Mouse (Mus musculus) thymus, postnatal 14 days (tissue): Measurements from ENCODE around the gene Gm5039.
"Not testable (repeated sequence)": the region's sequence is repeated elsewhere in the genome, so short reads cannot be mapped to it uniquely, and the experiment has no call there.

ENCODE experiments used
- DNase-seq: peaks from one replicate; pipeline ENCODE4 v3.0.0; 2021

The Gm5039 gene

DNA sequence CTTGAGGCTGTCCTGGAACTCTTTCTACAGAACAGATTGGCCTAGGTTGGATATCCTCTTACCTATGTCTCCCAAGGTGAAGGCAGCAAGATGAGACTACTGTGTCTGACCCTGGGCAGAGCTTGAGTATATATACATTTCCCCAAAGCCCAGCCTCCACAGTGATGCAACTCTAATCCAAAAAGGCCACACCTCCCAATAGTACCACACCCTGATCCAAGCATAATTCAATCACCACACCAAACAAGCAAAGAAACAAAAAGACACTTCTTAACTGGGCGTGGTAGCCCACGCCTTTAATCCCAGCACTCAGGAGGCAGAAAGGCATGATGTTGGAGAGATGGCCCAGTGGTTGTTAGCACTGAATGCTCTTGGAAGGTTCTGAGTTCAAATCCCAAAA lies at the start of gene Gm5039:
Gene Gm5039 (minus strand): TSS at position 101 of the 400 bp plus-strand sequence.
- not testable (repeated sequence) for DNase-seq

DNA sequence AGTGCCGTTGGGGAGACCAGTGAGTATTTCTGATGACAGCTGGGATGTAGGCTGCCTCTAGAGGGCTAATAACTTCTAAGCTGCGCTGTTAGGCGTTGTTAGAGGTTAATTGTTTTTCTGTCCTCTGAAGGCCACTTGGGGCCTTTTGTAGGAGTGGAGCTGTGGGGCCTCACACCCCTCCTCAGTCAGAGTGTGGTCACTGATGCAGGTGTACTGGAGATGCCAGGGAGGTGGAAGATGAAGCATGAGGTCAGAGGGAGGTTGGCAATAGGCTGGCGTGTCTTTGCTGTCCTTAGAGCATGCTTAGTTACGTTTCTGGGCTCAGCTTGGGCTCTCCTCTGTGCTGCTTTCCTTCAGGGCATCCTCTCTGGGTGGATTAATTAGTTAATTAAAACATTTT lies 48.2 kb upstream of the Gm5039 start:
- DNase-seq, result no peak

DNA sequence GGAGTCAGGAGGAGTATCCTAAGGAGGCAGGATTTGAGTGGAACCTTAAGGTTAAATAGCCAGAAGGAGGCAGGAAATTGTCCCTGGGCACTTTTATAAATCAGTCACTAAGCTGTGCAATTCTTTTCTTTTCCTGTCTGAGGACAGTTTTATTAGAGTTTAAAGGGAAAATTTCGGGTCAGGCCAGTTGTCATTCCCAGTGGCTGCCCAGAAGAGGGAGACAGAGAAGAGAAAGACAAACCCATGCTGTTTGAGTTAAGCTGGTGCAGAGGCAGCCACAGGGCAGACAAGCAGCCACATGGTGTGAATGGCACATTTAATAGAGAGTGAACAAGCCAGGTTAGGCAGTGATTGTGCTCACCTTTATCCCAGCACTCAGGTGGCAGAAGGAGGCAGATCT lies 46.5 kb upstream of the Gm5039 start:
- not testable (repeated sequence) for DNase-seq

DNA sequence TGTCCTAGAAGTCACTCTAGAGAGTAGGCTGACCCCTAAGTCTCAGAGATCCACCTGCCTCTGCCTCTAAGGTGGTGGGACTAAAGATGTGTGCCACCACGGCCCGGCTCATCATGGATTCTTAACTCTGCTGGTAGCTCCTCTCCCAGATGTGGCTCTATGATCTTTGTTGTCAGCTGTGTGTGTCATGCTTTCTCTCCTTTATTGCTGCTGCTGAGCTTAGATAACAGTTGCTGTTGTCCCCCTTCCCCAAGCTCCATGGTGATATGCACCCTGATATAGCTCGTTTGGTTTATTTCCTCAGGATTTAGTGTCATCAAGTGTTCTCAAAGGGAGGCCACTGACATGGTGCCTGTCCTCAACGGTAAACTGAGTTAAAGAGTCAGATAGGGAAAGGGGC lies 45.9 kb upstream of the Gm5039 start:
- DNase-seq, result not testable (repeated sequence)

DNA sequence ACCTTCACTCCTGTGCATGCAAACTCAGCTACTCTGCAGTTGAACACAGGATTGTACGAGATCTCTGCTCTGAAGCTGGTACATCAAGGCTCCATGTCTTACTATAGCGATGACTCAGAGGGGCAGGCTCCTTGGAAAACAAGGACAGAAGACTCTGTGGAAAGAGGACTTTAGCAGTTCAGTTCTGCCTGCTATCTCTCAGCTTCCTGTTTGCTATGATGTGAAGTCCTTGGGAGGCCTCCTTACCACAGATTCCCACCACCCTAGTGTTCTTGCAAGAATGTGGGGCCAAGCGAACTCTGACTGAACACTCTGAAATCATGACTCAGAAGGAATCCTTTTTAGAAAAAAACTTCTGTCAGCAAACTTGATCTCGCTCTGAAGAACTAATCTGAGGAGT lies 44.8 kb upstream of the Gm5039 start:
- DNase-seq, result no peak

DNA sequence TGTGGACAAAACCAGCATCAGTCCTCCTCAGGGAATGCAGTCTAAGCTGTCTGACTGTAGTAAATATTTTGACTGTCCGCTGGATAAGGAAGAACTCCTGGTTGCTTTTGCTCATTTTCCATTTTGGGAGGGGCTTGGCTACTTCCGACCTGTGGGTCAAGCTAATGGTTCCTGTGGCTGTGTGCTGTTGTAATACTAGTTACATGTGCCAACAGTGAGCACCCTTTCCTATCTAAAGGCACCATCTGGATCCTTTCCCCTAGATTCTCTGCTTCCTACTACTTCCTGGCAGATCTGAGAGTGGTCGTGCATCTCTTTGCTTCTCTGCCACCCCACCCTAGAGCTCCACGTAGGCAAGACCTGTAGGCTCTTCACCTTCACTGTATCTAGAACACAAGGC lies 43.8 kb upstream of the Gm5039 start:
- DNase-seq, result no peak

DNA sequence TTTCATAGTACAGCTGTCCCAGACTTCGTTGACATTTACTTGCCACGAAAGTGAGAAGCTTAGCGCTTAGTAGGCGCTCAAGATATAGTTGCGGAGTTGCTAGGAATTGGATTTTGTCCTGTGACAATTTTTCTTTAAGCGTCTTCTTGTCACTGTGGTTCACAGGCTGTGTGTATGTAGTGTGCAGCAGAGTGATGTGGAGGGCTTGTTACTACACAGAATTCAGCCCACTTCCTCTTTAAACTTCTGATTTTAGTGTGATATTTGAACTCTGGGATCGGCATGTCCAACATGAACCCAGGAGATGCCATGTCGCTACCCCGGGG lies 37.3 kb upstream of the Gm5039 start:
- no peak for DNase-seq

DNA sequence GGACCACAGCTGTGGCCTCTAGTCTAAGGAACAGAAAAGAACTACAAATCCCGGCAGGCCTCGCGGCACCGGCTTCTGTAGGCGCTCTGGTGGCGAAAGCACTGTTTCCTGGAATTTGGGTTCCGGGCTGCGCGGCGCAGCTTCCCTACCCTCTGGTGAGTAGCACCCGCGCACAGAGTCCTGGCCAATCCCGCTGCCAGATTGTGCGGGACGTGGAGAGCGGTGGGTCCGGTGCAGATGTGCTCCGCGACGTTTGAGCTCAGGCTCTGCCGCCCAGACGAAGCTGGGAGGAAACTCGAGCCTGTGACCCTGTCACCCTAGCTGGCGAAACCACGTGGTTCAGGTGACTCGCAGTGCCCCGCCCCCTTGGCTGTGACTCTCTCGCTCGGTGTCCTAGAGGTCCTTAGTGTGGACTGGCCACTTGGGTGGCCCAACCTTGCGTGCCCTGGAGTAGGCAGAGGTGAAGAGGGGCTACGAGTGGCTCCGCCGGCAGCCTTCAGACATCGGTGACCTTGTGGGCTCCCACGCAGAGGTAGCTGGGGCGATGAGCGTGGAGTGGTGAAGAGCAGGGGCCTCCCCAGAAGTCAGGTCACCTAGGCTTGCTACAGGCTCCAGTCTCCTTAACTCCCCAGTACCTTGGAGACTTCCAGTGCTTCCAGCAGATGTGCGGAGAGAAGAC lies 36.8 kb upstream of the Gm5039 start, which contains the start of gene Adck1:
Gene Adck1 (plus strand): TSS at position 114 of the 679 bp plus-strand sequence.
- peak; percentile 91 for DNase-seq

DNA sequence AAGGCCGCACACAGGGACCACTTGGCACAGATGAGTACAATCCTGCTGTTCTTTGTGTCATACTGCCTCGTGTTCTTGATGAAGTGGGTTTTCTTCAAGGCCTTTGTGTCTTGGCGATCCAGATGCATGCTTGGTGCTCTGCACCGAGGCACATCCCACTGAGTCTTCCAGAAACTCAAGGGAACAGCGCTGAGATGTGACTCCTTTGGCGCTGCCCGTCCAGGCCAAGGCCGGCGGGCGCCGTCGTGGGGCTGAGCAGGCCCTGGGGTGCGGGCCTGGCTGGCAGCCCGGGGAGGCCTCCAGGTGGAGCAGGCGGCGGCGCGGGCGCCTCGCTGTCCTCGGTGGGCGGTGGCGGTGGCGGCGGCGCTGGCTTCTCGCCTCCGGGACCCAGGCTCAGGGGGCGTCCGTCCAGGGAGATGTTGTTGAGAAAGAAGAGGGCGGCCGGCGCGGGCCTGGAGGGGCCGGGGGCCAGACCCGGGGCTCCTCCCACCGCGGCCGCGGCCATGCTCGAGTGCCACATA lies 30.4 kb upstream of the Gm5039 start:
- DNase-seq, result no peak

DNA sequence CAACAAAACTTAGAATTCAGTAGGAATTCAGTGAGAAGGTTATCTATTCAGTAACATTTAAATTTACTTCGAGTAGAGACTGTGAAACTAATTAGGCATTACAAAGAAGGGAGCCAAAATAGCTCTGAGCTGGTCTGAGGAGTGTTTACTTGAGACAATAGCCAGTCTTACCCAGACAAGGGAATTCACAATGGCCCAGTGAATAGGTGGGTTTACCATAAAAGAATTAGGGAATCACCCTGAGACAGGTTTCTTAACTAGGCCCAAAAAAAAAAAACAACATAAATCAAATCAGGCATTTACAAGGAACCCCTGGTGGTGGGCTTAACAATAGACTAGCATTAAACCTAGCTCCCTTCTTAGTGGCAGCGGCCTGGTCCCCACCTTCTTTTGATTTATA lies 17.5 kb upstream of the Gm5039 start:
- not testable (repeated sequence) for DNase-seq

DNA sequence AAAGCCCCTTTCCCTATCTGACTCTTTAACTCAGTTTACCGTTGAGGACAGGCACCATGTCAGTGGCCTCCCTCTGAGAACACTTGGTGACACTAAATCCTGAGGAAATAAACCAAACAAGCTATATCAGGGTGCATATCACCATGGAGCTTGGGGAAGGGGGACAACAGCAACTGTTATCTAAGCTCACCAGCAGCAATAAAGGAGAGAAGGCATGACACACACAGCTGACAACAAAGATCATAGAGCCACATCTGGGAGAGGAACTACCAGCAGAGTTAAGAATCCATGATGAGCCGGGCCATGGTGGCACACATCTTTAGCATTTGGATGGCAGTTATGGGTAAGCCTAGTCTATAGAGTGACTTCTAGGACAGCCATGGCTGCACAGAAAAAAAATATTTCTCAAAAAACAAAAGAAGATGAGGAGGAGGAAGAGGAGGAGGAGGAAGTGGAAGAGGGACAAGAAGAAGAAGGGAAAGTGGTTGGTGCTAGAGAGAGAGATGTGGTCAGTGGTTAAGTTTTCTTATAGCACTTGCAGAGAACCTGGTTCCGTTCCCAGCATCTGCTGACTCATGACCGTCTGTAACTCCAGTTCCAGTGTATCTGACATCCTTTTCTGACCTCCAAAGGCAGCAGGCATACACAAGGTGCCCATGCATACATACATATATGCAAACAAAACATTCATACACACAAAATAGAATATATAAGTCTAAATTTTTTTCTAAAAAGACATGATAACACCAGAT lies 13.0 kb upstream of the Gm5039 start:
- DNase-seq, result not testable (repeated sequence)

DNA sequence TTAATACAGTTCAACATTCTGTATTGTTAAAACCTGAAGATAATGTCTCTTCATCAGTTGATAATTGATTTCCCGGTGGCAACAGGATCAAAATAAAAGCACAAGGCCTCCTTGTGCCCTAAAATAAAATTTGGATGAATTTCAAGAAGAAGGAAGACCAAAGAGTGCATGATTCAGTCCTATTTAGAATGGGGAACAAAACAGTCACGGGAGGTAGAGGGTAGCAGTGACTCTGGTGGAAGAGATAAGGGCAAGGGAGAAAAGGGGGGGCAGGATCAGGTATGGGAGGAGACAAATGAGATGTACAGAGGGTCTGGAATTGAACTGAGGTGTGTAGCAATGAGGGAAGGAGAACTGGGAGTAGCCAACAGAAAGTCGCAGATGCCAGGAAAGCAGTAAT lies 9.3 kb downstream of the Gm5039 start:
- no peak for DNase-seq

DNA sequence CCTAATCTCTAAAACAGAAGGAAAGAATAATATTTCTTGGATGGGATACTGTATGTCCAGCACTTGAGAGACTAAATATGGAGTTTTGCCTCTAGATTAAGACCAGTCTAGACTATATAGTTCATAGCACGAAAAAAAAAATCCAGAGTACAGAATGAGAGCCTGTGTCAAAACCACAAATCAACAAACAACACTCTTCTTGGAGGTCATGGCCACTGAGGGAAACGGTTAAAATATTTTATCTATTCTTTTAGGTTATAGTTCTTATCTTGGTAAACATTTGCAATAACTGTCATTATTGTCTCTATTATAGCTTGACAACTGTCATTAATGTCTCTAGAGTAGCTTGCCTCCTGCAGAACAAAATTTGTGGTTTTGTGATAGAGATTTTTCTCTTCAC lies 26.7 kb downstream of the Gm5039 start:
- not testable (repeated sequence) for DNase-seq

DNA sequence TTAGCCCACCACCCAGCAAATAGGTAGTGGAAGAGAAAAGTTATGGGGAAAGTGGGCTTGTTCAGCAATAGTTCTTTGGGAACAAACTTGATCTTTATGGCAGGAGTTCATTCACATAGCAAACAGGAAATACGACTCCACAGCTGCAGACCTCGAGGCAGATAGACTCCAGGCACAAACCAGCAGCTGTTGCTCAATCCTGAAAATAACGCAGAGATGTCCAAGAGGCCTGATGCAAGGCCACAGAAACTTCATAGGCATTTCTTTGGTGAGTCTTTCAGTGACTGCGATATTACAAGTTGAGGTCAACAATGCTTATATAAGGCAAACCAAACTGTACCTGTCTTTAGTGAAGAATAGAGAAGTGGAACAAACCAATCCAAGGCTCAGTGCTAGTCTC lies 30.7 kb downstream of the Gm5039 start:
- DNase-seq, result not testable (repeated sequence)

DNA sequence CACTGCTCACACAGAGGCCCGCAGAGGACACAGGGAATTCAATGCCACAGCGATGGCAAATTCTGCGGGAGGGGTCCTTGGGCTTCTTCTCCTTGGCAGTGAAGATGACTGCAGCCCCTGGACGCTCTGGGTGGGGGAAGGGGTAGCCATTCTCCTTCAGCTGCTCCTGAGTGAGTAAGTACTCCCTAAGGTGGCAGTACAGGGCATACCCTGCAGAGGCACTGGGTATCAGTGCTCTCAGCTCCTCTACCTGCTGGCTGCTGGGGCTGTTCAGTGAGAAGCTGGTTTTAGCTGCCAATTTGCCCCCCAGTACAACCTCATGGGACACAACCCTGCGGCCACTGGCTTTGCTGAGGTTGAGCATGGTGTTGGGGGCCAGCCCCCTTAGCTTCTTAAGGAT lies 38.6 kb downstream of the Gm5039 start:
- DNase-seq, result not testable (repeated sequence)

DNA sequence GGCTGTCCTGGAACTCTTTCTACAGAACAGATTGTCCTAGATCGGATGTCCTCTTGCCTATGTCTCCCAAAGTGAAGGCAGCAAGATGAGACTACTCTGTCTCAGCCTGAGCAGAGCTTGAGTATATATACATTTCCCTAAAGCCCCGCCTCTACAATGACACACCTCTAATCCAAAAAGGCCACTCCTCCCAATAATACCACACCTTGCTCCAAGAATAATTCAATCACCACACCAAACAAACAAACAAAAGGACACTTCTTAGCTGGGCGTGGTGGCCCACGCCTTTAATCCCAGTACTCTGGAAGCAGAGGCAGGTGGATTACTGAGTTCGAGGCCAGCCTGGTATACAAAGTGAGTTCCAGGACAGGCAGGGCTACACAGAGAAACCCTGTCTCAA lies 49.4 kb downstream of the Gm5039 start, which contains the start of gene Gm5662:
Gene Gm5662 (minus strand): TSS at position 101 of the 400 bp plus-strand sequence.
- not testable (repeated sequence) for DNase-seq
